Mouse (Mus musculus) kidney, adult 2 months (tissue): Measurements from ENCODE around the gene Ranbp3l.

ENCODE experiments used
- CTCF ChIP-seq: fragments of 200-500 bp; conservative IDR thresholded peaks from 2 replicates; pipeline ENCODE4 v1.5.1; 2011; ENCODE audit warnings: low read depth, mild to moderate bottlenecking, control low read depth, low read length, moderate library complexity, mixed read lengths; ENCODE audit not compliant: insufficient read depth, insufficient read length
- POLR2A ChIP-seq: fragments of 200-500 bp; IDR thresholded peaks from one replicate; pipeline ENCODE4 v1.6.1; 2011; ENCODE audit warnings: low read depth, low read length, control low read depth

- TF ChIP-seq POLR2A, result no peak
- peak; percentile 79 for TF ChIP-seq CTCF
Measured at GRCm38 (mm10) chr15:8963323-8963722, 4.4 kb upstream of the Ranbp3l start.
